Mouse (Mus musculus) layer of hippocampus, adult 2 months (tissue): Measurements from ENCODE around the gene Khdc1b. TPM values are rescaled to one million over a fixed set of nuclear protein-coding genes. Genes with fewer than 3 reads are reported as not detected.
"Not testable (repeated sequence)": the region's sequence is repeated elsewhere in the genome, so short reads cannot be mapped to it uniquely, and the experiment has no call there.

Source experiments
- DNase-seq, 2 experiments: peaks; one replicate each; pipeline ENCODE4 v3.0.0; 2022; ENCODE audit warnings: low spot score in 2 of 2
- H3K27ac ChIP-seq: fragments of 200-600 bp; 2 replicates; pipeline ENCODE4 v1.8.1; 2022
- H3K4me3 ChIP-seq: fragments of 200-600 bp; 2 replicates; pipeline ENCODE4 v1.8.1; 2022; ENCODE audit warnings: mild to moderate bottlenecking
- CTCF ChIP-seq: fragments of 200-600 bp; conservative IDR thresholded peaks from 2 replicates; pipeline ENCODE4 v1.8.1; 2022; ENCODE audit warnings: antibody characterized with exemption, mild to moderate bottlenecking, moderate library complexity
- long read RNA-seq, 2 experiments: library from polyadenylated mRNA; stranded (forward); transcript quantifications; one replicate each; pipeline ENCODE4 v2.0.0; 2021; ENCODE audit warnings: borderline mapping rate in 2 of 2
- total RNA-seq, 2 experiments: library from RNA; stranded (reverse); gene quantifications; 2 replicates each; pipeline ENCODE4 v1.2.3; 2021

The Khdc1b gene
- not detected for total RNA-seq
- long read RNA-seq, experiment 1 = 0 reads
- long read RNA-seq, experiment 2 = 0 reads

- Histone ChIP-seq H3K27ac (no peak within 1 kb of the TSS), H3K4me3 (no peak within 1 kb of the TSS)
- TF ChIP-seq CTCF = no peak
- DNase-seq = no peak
Observed at GRCm38 (mm10) chr1:21383256-21383655, at the start of gene Khdc1b. Gene Khdc1b (plus strand): TSS chr1:21383556.

DNA sequence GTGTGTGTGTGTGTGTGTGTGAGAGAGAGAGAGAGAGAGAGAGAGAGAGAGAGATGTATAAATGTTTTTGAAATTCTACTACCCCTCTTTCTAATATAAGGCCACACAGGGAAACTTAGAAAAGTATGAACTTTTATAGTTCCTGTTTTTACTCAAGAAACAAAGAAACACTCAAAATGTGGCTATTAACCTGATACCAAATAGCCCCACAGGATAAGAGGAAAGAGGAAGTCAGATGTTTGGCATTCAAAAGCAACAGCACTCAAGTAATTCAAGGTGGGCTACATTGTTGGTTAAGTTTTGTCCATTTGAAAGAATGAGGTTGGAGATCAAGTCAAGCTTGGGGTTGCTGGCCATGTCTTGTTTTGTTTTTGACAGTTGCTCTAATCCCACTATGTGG is 47.5 kb upstream of the Khdc1b start:
- DNase-seq = no peak
- no peak for TF ChIP-seq CTCF
- H3K4me3 ChIP-seq = no peak overlapping the region
- H3K27ac ChIP-seq = no peak overlapping the region

- no peak for TF ChIP-seq CTCF
- H3K27ac ChIP-seq = no peak overlapping the region
- DNase-seq = no peak
- H3K4me3 ChIP-seq = no peak overlapping the region
Observed at GRCm38 (mm10) chr1:21340745-21341144, 42.6 kb upstream of the Khdc1b start.

DNA sequence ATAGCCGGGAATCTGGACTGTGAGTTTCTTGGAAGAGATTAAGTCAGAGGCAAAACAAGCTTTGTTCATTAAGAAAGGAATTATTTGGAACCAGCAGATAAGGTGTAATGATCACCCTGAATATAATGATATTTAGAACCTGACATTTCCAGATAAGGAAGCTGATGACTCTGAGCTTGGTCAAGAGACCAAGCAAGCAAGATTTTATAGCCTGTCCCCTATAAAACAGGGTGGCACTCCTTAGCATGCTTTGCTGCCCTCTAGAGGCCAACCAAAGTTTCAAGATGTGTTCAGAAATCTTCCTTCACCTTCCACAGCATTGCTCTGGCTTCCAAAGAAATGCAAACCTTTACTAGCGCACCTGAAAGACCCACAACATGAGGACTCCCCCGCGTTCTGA is 39.1 kb upstream of the Khdc1b start:
- H3K27ac ChIP-seq = no peak overlapping the region
- TF ChIP-seq CTCF = peak; percentile 90
- DNase-seq = peak; percentile 23 to 65
- no peak overlapping the region for H3K4me3 ChIP-seq

- not testable (repeated sequence) for H3K4me3 ChIP-seq, DNase-seq, H3K27ac ChIP-seq
Observed at GRCm38 (mm10) chr1:21344752-21345151, 38.6 kb upstream of the Khdc1b start.

DNA sequence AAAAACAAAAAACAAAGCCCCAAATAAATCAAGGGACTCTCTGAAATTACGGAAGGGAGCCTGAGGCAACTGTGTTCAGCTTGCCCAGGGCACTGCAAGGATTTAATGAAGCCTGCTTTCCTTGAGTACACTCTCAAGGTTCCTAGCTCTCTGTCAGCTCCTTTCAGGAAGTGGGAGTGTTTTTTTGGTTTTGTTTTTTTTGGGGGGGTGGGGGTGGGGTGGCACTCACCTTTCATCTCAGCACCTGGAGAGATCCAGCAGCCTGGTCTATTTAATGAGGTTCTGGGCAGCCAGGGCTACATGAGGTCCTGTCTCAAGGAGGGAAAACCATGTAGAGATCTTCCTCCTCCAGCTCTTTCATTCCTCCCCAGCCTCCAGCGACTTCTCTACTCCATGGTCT is 34.0 kb upstream of the Khdc1b start, which contains the start of gene Khdc1a:
Gene Khdc1a (plus strand): TSS at position 301 of the 400 bp plus-strand sequence.
- H3K27ac ChIP-seq = no peak within 1 kb of the TSS
- no peak within 1 kb of the TSS for H3K4me3 ChIP-seq
- TF ChIP-seq CTCF = no peak
- no peak for DNase-seq

DNA sequence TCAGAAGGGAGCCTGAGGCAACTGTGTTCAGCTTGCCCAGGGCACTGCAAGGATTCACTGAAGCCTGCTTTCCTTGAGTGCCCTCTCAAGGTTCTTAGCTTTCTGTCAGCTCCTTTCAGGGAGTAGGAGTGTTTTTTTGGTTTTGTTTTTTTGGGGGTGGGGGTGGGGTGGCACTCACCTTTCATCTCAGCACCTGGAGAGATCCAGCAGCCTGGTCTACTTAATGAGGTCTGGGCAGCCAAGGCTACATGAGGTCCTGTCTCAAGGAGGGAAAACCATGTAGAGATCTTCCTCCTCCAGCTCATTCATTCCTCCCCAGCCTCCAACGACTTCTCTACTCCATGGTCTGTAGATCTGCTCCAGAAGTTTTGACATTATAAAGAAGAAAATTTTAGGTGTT is 15.3 kb upstream of the Khdc1b start, which contains the start of gene Khdc1c:
Gene Khdc1c (plus strand): TSS at position 301 of the 400 bp plus-strand sequence.
- H3K4me3 ChIP-seq, H3K27ac ChIP-seq, DNase-seq: not testable (repeated sequence)

- no peak for TF ChIP-seq CTCF
- no peak overlapping the region for H3K27ac ChIP-seq
- no peak overlapping the region for H3K4me3 ChIP-seq
- DNase-seq = no peak
Observed at GRCm38 (mm10) chr1:21391138-21391671, 7.8 kb downstream of the Khdc1b start.

GRCm38 (mm10) chr1:21402804-21403203 is 19.4 kb downstream of the Khdc1b start:
- TF ChIP-seq CTCF = no peak
- no peak overlapping the region for H3K4me3 ChIP-seq
- H3K27ac ChIP-seq = no peak overlapping the region
- DNase-seq = no peak

- Histone ChIP-seq H3K27ac (no peak overlapping the region), H3K4me3 (no peak overlapping the region)
- DNase-seq = no peak
- no peak for TF ChIP-seq CTCF
Observed at GRCm38 (mm10) chr1:21407266-21407665, 23.9 kb downstream of the Khdc1b start.

DNA sequence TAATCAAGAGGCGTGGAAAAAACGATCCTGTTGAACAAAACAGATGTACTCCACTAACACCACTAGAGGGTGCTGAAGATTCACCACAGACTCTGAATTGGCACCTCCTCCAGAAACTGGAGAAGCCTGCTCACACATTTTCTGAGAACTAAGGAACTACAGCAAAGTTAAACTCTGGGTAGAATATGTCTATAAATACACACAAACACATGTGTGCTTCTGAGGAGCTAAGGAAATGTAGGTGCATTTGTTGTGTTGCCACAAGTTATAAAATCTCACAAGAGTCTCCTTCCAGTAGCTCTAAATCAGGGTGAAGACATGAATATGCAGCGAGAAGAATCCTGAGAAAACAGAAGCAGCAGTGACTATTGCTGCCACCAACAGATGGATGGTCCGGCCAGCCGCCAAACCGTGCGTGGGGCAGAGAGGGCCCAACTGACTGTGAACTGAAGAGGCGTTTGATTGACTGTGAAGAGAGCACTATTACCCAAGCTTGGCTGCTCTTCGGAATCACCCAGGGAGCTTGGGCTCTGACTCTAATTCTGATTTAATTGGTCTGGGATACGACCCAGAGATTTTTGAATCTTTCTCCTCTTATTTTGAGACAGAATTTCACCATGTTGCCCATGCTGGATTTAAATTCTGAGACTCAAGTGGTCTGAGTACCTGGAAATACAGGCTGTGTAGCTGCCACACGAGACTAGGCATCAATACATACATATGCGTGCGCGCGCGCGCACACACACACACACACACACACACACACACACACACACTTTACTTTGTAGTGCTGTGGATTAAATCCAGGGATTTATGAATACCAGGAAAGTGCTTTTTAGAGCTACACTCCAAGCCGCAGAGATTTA is 28.2 kb downstream of the Khdc1b start:
- peak; percentile 96 for TF ChIP-seq CTCF
- peak overlapping the region; percentile 22 for H3K4me3 ChIP-seq
- H3K27ac ChIP-seq = peak overlapping the region; percentile 36; the same call in 1 of the 2 replicates
- DNase-seq = peak; percentile 68 to 79

GRCm38 (mm10) chr1:21412197-21412555 is 28.8 kb downstream of the Khdc1b start:
- no peak for DNase-seq
- Histone ChIP-seq H3K4me3 (no peak overlapping the region), H3K27ac (peak overlapping the region; percentile 34; the same call in 1 of the 2 replicates)
- no peak for TF ChIP-seq CTCF

GRCm38 (mm10) chr1:21419370-21419769 is 36.0 kb downstream of the Khdc1b start:
- no peak overlapping the region for H3K4me3 ChIP-seq
- TF ChIP-seq CTCF = peak; percentile 72
- DNase-seq = peak in 1 of 2 experiments; percentile 21
- no peak overlapping the region for H3K27ac ChIP-seq

DNA sequence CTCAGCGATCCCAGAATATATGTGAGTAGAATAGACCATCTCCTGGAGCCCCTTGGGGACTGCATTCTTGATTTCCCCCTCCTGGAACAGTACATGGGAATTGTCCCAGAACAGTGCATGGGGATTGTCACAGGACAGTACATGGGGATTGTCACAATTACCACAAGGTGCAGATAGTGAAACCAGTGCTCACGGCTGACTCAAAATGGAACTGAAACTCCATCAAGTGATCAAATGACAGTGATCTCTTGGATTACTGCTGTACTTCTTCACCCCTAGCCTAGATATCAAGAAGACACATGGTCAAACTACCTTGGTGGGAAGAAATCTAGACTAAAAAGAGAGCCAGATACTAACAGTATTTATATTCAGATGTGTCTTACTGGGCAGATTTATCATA is 42.3 kb downstream of the Khdc1b start:
- Histone ChIP-seq H3K4me3 (no peak overlapping the region), H3K27ac (no peak overlapping the region)
- TF ChIP-seq CTCF = no peak
- DNase-seq = no peak
